Mouse (Mus musculus): ENCODE measurements around the gene Trim15.

Gene Trim15

GRCm38 (mm10) chr17:36825525-36825924 is 41.5 kb downstream of the Trim15 start:
- no peak for DNase-seq

DNA sequence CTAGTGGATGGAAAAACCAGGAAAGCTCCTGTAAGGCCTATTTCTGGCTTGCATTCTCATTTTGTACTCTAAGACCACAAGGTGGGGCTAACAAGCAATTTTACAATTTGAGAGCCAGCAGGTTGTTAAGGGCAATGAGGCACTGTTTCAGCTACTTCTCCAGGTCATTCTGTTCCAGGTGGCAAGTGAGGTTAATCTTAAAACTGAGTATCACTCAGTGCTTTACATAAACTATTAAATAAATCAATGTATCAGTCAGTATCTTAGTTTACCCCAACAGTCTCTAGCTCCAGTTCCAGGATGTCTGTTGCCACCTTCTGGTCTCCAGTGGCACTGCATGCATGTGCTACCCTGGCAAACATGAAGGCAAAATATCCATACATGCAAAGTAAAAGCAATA is 43.0 kb downstream of the Trim15 start:
- DNase-seq = no peak

- DNase-seq = no peak
Observed at GRCm38 (mm10) chr17:36811871-36812270, 55.1 kb downstream of the Trim15 start, which contains the start of gene H2-M10.6. Gene H2-M10.6 (plus strand): TSS chr17:36812171.

Data from cerebellum, adult 11 months (tissue).